Mouse (Mus musculus) spleen, adult 2 months (tissue): ENCODE measurements around the gene Tns3. TPM values are rescaled to one million over a fixed set of nuclear protein-coding genes. Genes with fewer than 3 reads are reported as not detected.

Experiments
- DNase-seq, 2 experiments: peaks; one replicate each; pipeline versions ENCODE4 v3.0.0 to v3.0.0-alpha.2; 2012 to 2021; ENCODE audit warnings: low spot score in 2 of 2, low read depth in 1 of 2
- H3K27ac ChIP-seq: fragments of 200-500 bp; 2 replicates; pipeline ENCODE4 v1.5.1; 2012; ENCODE audit warnings: low read length, inconsistent platforms; ENCODE audit not compliant: insufficient read depth
- H3K27me3 ChIP-seq: fragments of 200-500 bp; 2 replicates; pipeline ENCODE4 v1.6.1; 2012; ENCODE audit warnings: mild to moderate bottlenecking, moderate library complexity, low read length, inconsistent platforms; ENCODE audit not compliant: control insufficient read depth, insufficient read depth
- H3K36me3 ChIP-seq: fragments of 200-500 bp; 2 replicates; pipeline ENCODE4 v1.6.1; 2012; ENCODE audit warnings: mild to moderate bottlenecking, low read length, inconsistent platforms; ENCODE audit not compliant: control insufficient read depth, insufficient read depth
- H3K4me1 ChIP-seq: fragments of 200-500 bp; 2 replicates; pipeline ENCODE4 v1.6.1; 2011; ENCODE audit warnings: inconsistent platforms; ENCODE audit not compliant: control insufficient read depth, insufficient read depth, insufficient read length
- H3K4me3 ChIP-seq: fragments of 200-500 bp; 2 replicates; pipeline ENCODE4 v1.5.1; 2011; ENCODE audit warnings: mild to moderate bottlenecking, inconsistent platforms; ENCODE audit not compliant: insufficient read depth, insufficient read length; ENCODE audit errors: extremely low read depth
- CTCF ChIP-seq: fragments of 200-500 bp; IDR thresholded peaks from 2 replicates; pipeline ENCODE4 v1.5.1; 2011; ENCODE audit warnings: mild to moderate bottlenecking, inconsistent platforms; ENCODE audit not compliant: insufficient read depth, insufficient read length, insufficient replicate concordance; ENCODE audit errors: extremely low read depth
- POLR2A ChIP-seq: fragments of 200-500 bp; IDR thresholded peaks from 2 replicates; pipeline ENCODE4 v1.6.1; 2011; ENCODE audit warnings: low read depth, low read length, inconsistent platforms
- WGBS: fragments of 180-500 bp; shearing (Covaris S2); methylation state at CpG from one replicate; pipeline ENCODE4 v1.1.7; 2018; 5-methylcytosine and 5-hydroxymethylcytosine counted together
- polyA plus RNA-seq: library from polyadenylated mRNA; depleted of rRNA; stranded (reverse); fragments of >200 nt; gene quantifications from 2 replicates; pipeline ENCODE4 v1.2.3, GENCODE M21; 2012

Gene Tns3
- polyA plus RNA-seq, 1 experiment, result 39.7 TPM

DNA sequence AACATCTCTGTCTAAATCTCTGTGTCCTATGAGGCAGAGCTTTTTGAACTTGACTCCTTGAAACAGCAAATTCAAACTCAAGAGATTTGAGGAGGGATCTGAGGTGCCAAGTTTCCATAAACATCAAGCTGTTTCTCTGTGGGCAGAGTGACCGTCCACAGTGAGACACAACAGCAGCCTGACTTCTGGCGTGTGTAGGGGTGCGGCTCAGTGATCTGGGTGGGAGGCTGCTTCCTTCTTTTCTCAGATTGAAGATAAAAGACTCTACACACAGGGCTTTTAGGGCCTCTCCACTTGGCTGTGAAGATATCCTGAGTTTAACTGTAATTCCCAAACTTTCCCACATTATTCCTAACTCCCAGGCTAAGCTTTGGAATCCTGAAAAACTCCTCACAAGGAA, 37.1 kb upstream of the Tns3 start:
- DNase-seq, result peak in 1 of 2 experiments; percentile 23
- peak overlapping the region; percentile 56; the same call in 1 of the 2 replicates for H3K27ac ChIP-seq
- WGBS, result 7% methylated on average over 3 of the region's 3 CpGs
- H3K4me1 ChIP-seq, result peaks cover 20% of the 10 kb centered on the region; the same call in 1 of the 2 replicates
- H3K27me3 ChIP-seq, result no peaks in the 10 kb centered on the region
- no peaks in the 10 kb centered on the region for H3K36me3 ChIP-seq
- no peak overlapping the region for H3K4me3 ChIP-seq
- TF ChIP-seq CTCF, result no peak
- no peak for TF ChIP-seq POLR2A

DNA sequence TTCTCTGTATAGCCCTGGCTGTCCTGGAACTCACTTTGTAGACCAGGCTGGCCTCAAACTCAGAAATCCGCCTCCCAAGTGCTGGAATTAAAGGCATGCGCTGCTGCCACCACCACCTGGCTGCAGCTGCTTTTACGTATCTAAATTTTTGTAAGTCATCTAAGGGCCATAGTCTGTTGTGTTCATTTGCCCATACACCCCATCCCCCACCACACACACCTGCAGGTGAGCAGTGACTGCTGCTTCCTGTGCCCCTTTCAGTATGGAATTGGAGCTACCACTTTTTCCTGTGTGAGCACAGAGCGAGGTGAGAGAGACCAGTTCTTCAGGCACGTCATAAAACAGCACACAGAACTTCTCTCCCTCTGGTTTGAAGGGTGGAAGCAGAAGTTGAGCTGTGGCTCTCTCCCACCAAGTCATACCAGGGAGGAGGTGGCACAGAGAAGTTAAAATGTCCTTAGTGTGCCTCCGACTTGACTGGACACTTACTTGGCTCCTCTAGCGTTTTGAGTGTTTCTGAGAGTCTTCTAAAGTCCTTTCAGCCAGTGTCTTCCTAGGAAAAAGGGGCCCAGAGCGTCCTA, 36.4 kb upstream of the Tns3 start:
- WGBS, result 27% methylated on average over 8 of the region's 8 CpGs
- DNase-seq, result no peak
- Histone ChIP-seq H3K36me3 (no peaks in the 10 kb centered on the region), H3K27ac (peak overlapping the region; percentile 56), H3K4me1 (peaks cover 20% of the 10 kb centered on the region; the same call in 1 of the 2 replicates), H3K27me3 (no peaks in the 10 kb centered on the region), H3K4me3 (no peak overlapping the region)
- TF ChIP-seq CTCF (no peak), POLR2A (no peak)

DNA sequence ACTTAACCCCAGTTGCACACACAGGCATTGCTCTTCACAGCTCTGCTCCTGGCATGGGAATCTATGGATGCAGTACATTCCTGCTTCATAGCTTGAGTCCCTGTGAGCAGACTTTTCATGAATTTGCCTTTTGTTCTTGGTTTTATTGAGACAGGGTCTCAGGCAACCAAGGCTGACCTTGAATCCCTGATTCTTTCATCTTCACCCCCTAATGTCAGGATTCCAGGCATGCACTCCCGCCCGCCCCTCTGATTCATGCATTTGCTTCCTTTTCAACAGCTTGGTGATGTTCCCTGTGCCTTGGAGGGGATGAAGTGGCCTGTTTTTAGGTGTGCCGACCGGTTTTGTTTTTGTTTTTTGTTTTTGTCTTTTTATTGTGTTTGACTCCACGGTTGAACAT, 35.4 kb upstream of the Tns3 start:
- no peaks in the 10 kb centered on the region for H3K36me3 ChIP-seq
- H3K4me3 ChIP-seq, result no peak overlapping the region
- no peak for TF ChIP-seq CTCF
- no peak for TF ChIP-seq POLR2A
- H3K27ac ChIP-seq, result no peak overlapping the region
- H3K4me1 ChIP-seq, result peaks cover 20% of the 10 kb centered on the region; the same call in 1 of the 2 replicates
- H3K27me3 ChIP-seq, result no peaks in the 10 kb centered on the region
- 87% methylated on average over 5 of the region's 5 CpGs for WGBS
- no peak for DNase-seq

DNA sequence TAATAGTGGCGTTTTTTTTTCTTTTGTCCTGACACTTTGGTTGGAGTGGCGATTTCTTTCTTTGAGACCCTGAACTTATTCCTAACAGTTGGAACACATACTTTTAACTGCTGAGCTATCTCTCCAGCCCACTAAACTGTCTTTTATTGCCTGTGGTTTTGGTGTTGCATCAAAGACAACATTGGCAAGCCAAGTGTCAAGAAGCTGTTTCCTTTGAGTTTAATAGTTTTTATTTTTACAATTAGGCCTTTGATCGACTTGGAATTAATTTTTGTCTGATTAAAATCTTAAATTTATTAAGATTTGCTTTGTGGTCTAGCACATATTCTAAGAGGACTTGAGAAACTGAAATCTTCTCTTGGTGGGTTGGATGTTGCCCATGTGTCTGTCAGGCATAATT, 33.3 kb upstream of the Tns3 start:
- Histone ChIP-seq H3K27me3 (no peaks in the 10 kb centered on the region), H3K27ac (no peak overlapping the region), H3K36me3 (no peaks in the 10 kb centered on the region), H3K4me1 (peaks cover 17% of the 10 kb centered on the region; the same call in 1 of the 2 replicates), H3K4me3 (no peak overlapping the region)
- WGBS, result 51% methylated on average over 3 of the region's 3 CpGs
- DNase-seq, result no peak
- TF ChIP-seq POLR2A (no peak), CTCF (no peak)

DNA sequence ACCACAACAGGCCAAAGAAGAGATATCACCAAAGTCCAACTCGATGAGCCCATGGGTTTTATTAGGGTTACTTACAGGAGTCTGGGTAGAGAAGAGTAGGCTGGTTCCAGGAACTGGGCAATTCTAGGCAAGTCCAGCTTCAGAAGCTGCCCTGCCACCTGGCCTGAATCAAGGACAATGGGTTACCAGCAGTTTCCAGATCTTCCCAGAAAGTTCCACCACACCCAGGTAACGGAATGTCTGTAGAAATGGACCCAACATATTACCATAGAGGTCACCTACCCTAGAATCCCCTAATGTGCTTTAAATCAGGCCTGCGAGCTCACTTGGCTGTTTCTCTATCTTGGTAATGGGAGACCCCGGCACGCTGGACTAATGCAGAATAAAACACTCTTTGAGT, 29.8 kb upstream of the Tns3 start:
- no peaks in the 10 kb centered on the region for H3K36me3 ChIP-seq
- TF ChIP-seq POLR2A (no peak), CTCF (no peak)
- H3K27me3 ChIP-seq, result no peaks in the 10 kb centered on the region
- peaks cover 13% of the 10 kb centered on the region; the same call in 1 of the 2 replicates for H3K4me1 ChIP-seq
- no peak for DNase-seq
- H3K4me3 ChIP-seq, result no peak overlapping the region
- WGBS, result 96% methylated on average over 5 of the region's 5 CpGs
- no peak overlapping the region for H3K27ac ChIP-seq

DNA sequence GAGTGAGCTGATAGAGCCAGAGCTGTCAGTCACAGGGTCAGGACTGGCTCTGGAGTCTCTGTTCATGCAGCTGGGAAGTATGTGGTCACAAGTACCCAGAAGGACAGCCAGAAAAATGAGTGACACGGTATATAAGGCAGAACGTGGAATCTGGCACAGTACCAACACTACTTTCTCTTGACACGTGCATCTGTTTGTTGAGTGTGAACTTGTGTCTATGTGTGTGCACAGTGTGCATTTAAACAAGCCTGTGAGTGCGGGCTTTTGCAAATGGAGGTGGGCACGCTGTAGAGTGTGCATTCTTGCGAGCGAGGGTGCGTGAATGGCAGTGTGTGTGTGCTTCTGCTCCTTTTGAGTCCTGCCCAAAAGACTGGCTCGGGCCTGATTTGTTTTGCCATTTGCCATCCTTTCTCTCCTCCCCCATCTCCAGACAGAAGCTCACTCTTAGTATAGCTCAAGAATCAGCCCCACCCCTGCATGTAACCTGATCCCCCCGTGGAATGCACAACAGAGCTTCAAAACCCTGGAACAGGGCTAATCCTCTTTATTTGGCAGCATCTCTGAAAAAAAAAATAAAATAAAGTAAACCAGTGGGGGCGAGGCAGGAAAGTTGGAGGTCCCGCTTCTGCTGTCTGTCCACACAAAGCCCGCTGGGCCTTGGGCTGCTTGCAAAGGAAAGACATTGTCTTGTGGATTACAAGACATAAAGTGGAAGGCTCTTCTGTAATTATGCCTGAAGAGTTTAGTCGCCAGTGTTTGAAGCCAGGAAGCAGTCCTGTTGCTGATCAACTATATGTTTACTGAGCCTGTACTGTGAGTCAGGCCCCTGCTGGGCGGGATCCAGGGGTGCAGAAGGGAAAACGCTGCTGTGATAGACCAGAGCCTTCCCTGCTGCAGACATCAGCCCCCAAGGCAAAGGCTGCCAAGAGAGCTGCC, 28.5 kb upstream of the Tns3 start:
- 65% methylated on average over 16 of the region's 16 CpGs for WGBS
- DNase-seq, result no peak
- H3K4me3 ChIP-seq, result no peak overlapping the region
- peaks cover 22% of the 10 kb centered on the region for H3K4me1 ChIP-seq
- no peaks in the 10 kb centered on the region for H3K27me3 ChIP-seq
- no peaks in the 10 kb centered on the region for H3K36me3 ChIP-seq
- no peak for TF ChIP-seq POLR2A
- TF ChIP-seq CTCF, result no peak
- no peak overlapping the region for H3K27ac ChIP-seq
